Mouse (Mus musculus): ENCODE data around the gene Grifin. TPM values are rescaled to one million over a fixed set of nuclear protein-coding genes. Genes with fewer than 3 reads are reported as not detected.
A peak's percentile ranks its signal among the peaks of the same experiment; 100 is the strongest.

Grifin gene
- polyA plus RNA-seq, 2 experiments, result 0.19 TPM; not detected in 1

DNA sequence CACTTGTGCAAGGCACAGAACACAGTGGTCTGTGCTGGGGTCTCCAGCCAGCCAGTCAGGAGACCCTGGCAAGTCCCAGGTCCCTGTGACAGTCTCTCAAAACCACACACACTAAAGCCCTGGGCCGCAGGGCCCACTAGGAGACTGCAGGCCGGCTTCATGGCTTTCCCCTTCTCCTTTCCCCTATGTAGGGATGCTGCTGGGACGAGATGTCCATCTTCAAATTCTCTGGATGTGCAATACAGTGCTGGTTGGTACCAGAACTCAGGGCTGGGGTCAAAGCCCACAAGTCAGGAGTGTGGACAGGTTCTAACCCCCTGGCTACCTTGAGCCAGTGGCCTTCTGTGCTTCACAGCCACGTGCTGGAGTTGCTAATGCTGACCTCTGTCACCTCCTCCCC is 1.4 kb upstream of the Grifin start:
- 55% methylated on average over 4 of the region's 4 CpGs for WGBS
- Histone ChIP-seq H3K27ac (replicated peaks; ENCODE audit: low read depth, low read length) (no peak overlapping the region), H3K4me1 (ENCODE audit: control insufficient read depth, insufficient read depth, low read length) (peaks cover 18% of the 10 kb centered on the region)

GRCm38 (mm10) chr5:140565856-140566255 is 985 bp upstream of the Grifin start:
- 77% methylated on average over 6 of the region's 6 CpGs for WGBS
- no peak overlapping the region for H3K4me3 ChIP-seq (replicated peaks; ENCODE audit: low read length)
- H3K4me1 ChIP-seq (ENCODE audit: control insufficient read depth, insufficient read depth, low read length), result peaks cover 18% of the 10 kb centered on the region
- no peaks in the 10 kb centered on the region for H3K9me3 ChIP-seq (ENCODE audit: control insufficient read depth, low read length)
- H3K9ac ChIP-seq (ENCODE audit: low read depth, low read length, severe bottlenecking), result no peak overlapping the region
- no peak overlapping the region for H3K4me2 ChIP-seq (replicated peaks; ENCODE audit: low read depth, low read length, severe bottlenecking)
- no peaks in the 10 kb centered on the region for H3K36me3 ChIP-seq (ENCODE audit: control insufficient read depth, insufficient read depth, low read length)
- ATAC-seq (ENCODE audit: low FRiP score, low read depth) (no peak), DNase-seq (ENCODE audit: low spot score) (no peak)
- TF ChIP-seq POLR2A (IDR thresholded peaks at IDR 0.05; ENCODE audit: borderline replicate concordance, extremely low read depth, insufficient read depth, insufficient read length), result no peak
- no peaks in the 10 kb centered on the region for H3K27me3 ChIP-seq (ENCODE audit: control insufficient read depth, insufficient read depth, low read length)
- no peak overlapping the region for H3K27ac ChIP-seq (replicated peaks; ENCODE audit: low read depth, low read length)

More for the DNA sequence above, 1.4 kb upstream of the Grifin start:
- H3K4me2 ChIP-seq (replicated peaks; ENCODE audit: low read depth, low read length, severe bottlenecking), result no peak overlapping the region
- no peak overlapping the region for H3K4me3 ChIP-seq (replicated peaks; ENCODE audit: low read length)
- H3K27me3 ChIP-seq (ENCODE audit: control insufficient read depth, insufficient read depth, low read length), result no peaks in the 10 kb centered on the region
- ATAC-seq (ENCODE audit: low FRiP score, low read depth), result no peak
- no peak for DNase-seq (ENCODE audit: low spot score)
- TF ChIP-seq POLR2A (IDR thresholded peaks at IDR 0.05; ENCODE audit: borderline replicate concordance, extremely low read depth, insufficient read depth, insufficient read length), result no peak
- no peaks in the 10 kb centered on the region for H3K36me3 ChIP-seq (ENCODE audit: control insufficient read depth, insufficient read depth, low read length)
- H3K9ac ChIP-seq (ENCODE audit: low read depth, low read length, severe bottlenecking), result no peak overlapping the region
- H3K9me3 ChIP-seq (ENCODE audit: control insufficient read depth, low read length), result no peaks in the 10 kb centered on the region

- Histone ChIP-seq H3K9ac (ENCODE audit: low read depth, low read length, severe bottlenecking) (no peak overlapping the region), H3K36me3 (ENCODE audit: control insufficient read depth, insufficient read depth, low read length) (no peaks in the 10 kb centered on the region), H3K27me3 (ENCODE audit: control insufficient read depth, insufficient read depth, low read length) (no peaks in the 10 kb centered on the region), H3K4me2 (replicated peaks; ENCODE audit: low read depth, low read length, severe bottlenecking) (no peak overlapping the region), H3K4me1 (ENCODE audit: control insufficient read depth, insufficient read depth, low read length) (peaks cover 18% of the 10 kb centered on the region), H3K4me3 (replicated peaks; ENCODE audit: low read length) (no peak overlapping the region), H3K27ac (replicated peaks; ENCODE audit: low read depth, low read length) (no peak overlapping the region), H3K9me3 (ENCODE audit: control insufficient read depth, low read length) (no peaks in the 10 kb centered on the region)
- DNase-seq (ENCODE audit: low spot score), result peak; percentile 49
- no peak for TF ChIP-seq POLR2A (IDR thresholded peaks at IDR 0.05; ENCODE audit: borderline replicate concordance, extremely low read depth, insufficient read depth, insufficient read length)
- ATAC-seq (ENCODE audit: low FRiP score, low read depth), result 0 out of 2 replicates have a peak, but pooled peaks have one; percentile 27
- WGBS, result 49% methylated on average over 4 of the region's 5 CpGs
Measured at GRCm38 (mm10) chr5:140565451-140565850, 580 bp upstream of the Grifin start.

DNA sequence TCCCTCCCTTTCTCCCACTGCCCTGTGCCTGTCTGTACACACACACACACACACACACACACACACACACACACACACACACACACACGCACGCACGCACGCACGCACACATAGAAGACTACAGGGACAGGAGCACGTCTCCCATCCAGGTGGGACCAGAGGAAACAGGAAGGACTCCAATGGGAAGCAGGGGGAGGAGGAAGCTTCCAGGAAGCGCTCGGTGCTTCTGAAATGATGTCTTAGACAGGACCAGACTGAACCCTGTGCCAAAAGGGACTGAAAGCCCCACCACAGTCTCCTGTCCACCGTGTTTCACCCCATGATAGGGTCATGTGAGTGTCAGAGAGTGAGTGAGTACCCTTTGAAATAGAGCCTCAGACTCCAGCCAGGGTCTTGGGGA is 2.3 kb downstream of the Grifin start:
- Histone ChIP-seq H3K27me3 (ENCODE audit: control insufficient read depth, insufficient read depth, low read length) (no peaks in the 10 kb centered on the region), H3K4me1 (ENCODE audit: control insufficient read depth, insufficient read depth, low read length) (peaks cover 13% of the 10 kb centered on the region), H3K4me2 (replicated peaks; ENCODE audit: low read depth, low read length, severe bottlenecking) (no peak overlapping the region), H3K4me3 (replicated peaks; ENCODE audit: low read length) (no peak overlapping the region), H3K27ac (replicated peaks; ENCODE audit: low read depth, low read length) (no peak overlapping the region), H3K9me3 (ENCODE audit: control insufficient read depth, low read length) (no peaks in the 10 kb centered on the region), H3K36me3 (ENCODE audit: control insufficient read depth, insufficient read depth, low read length) (no peaks in the 10 kb centered on the region), H3K9ac (ENCODE audit: low read depth, low read length, severe bottlenecking) (no peak overlapping the region)
- no peak for TF ChIP-seq POLR2A (IDR thresholded peaks at IDR 0.05; ENCODE audit: borderline replicate concordance, extremely low read depth, insufficient read depth, insufficient read length)
- 69% methylated on average over 9 of the region's 9 CpGs for WGBS
- ATAC-seq (ENCODE audit: low FRiP score, low read depth) (no peak), DNase-seq (ENCODE audit: low spot score) (no peak)

DNA sequence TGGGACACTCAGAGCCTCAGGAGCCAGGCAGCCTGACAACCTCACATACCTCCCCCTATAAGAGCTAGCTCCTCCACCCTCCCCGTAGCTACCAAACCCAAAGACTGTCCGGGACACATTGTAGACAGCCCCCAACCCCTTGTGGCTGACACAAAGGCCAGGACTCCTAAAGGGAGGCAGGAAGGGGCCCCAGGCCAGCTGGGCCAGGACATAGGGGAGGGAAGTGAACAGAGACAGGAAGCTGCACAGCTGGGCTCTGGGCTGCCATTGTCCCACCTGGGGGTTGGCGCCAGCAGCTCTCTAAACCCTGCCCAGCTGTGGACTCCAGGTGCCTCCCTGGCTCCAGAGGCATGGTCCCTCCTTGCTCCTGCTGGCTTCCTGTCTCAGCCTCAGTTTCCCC is 8.0 kb downstream of the Grifin start:
- H3K36me3 ChIP-seq (ENCODE audit: control insufficient read depth, insufficient read depth, low read length), result no peaks in the 10 kb centered on the region
- H3K4me3 ChIP-seq (replicated peaks; ENCODE audit: low read length), result no peak overlapping the region
- no peak overlapping the region for H3K4me2 ChIP-seq (replicated peaks; ENCODE audit: low read depth, low read length, severe bottlenecking)
- H3K4me1 ChIP-seq (ENCODE audit: control insufficient read depth, insufficient read depth, low read length), result no peaks in the 10 kb centered on the region
- H3K9ac ChIP-seq (ENCODE audit: low read depth, low read length, severe bottlenecking), result no peak overlapping the region
- no peak for ATAC-seq (ENCODE audit: low FRiP score, low read depth)
- H3K9me3 ChIP-seq (ENCODE audit: control insufficient read depth, low read length), result no peaks in the 10 kb centered on the region
- H3K27me3 ChIP-seq (ENCODE audit: control insufficient read depth, insufficient read depth, low read length), result no peaks in the 10 kb centered on the region
- no peak for TF ChIP-seq POLR2A (IDR thresholded peaks at IDR 0.05; ENCODE audit: borderline replicate concordance, extremely low read depth, insufficient read depth, insufficient read length)
- H3K27ac ChIP-seq (replicated peaks; ENCODE audit: low read depth, low read length), result no peak overlapping the region
- 51% methylated on average over 3 of the region's 3 CpGs for WGBS
- DNase-seq (ENCODE audit: low spot score), result no peak

DNA sequence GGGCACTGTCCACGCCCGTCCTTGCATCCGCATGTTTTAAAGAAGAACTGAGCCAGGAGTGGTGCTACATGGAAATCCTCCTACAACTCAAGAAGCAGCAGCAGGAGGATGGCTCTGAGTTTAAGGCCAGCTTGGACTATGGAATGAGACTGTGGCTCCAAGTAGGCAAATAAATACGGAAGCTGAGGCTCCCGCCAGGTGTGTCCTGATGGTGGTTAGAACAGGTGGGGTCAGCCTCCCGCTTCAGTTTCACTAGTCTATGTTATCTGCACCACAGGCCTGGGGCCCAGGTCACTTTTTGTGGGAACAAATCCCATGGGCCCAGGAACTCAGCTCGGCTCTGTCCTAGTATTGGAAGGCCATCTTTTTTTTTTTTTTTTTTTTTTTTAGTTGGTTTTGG is 11.2 kb downstream of the Grifin start:
- Histone ChIP-seq H3K36me3 (ENCODE audit: control insufficient read depth, insufficient read depth, low read length) (no peaks in the 10 kb centered on the region), H3K27me3 (ENCODE audit: control insufficient read depth, insufficient read depth, low read length) (no peaks in the 10 kb centered on the region), H3K4me3 (replicated peaks; ENCODE audit: low read length) (no peak overlapping the region), H3K9ac (ENCODE audit: low read depth, low read length, severe bottlenecking) (no peak overlapping the region), H3K9me3 (ENCODE audit: control insufficient read depth, low read length) (no peaks in the 10 kb centered on the region), H3K4me1 (ENCODE audit: control insufficient read depth, insufficient read depth, low read length) (no peaks in the 10 kb centered on the region), H3K4me2 (replicated peaks; ENCODE audit: low read depth, low read length, severe bottlenecking) (no peak overlapping the region), H3K27ac (replicated peaks; ENCODE audit: low read depth, low read length) (no peak overlapping the region)
- DNase-seq (ENCODE audit: low spot score), result no peak
- no peak for TF ChIP-seq POLR2A (IDR thresholded peaks at IDR 0.05; ENCODE audit: borderline replicate concordance, extremely low read depth, insufficient read depth, insufficient read length)
- ATAC-seq (ENCODE audit: low FRiP score, low read depth), result no peak
- WGBS, result 81% methylated on average over 7 of the region's 7 CpGs
